Mouse (Mus musculus): ENCODE data around the gene Tfcp2. TPM values are rescaled to one million over a fixed set of nuclear protein-coding genes. Genes with fewer than 3 reads are reported as not detected.

Gene Tfcp2
- polyA plus RNA-seq, 1 experiment from 2014 or later: 17.4 TPM

DNA sequence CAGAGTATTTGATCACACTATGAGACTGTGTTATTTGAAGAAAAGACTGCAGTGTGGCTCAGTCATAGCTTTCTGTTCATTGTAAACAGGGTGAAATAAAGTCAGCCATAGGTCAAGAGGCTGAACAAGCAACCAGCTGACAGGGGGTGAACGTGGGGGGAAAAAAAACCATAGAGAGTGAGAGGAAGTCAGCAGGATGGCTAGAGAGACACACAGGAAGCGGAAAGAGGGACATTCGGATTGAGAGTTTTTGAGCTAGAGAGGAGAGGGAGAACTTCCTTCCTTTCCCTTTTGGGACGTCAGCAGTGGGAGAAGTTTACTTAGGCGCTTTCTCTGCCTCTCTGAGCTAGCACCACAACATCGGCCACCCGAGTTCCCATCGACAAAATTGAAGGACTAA is 38.6 kb upstream of the Tfcp2 start:
- Histone ChIP-seq H3K27me3 (replicated peaks; ENCODE audit: control insufficient read depth, insufficient read depth, low read length) (no peaks in the 10 kb centered on the region), H3K27ac (replicated peaks; ENCODE audit: low read depth, low read length) (no peak overlapping the region), H3K4me2 (ENCODE audit: low read depth, low read length) (no peak overlapping the region), H3K36me3 (ENCODE audit: control insufficient read depth, insufficient read depth, low read length) (peaks cover 30% of the 10 kb centered on the region), H3K4me1 (ENCODE audit: control insufficient read depth, insufficient read depth, low read length) (no peaks in the 10 kb centered on the region), H3K4me3 (ENCODE audit: low read depth, low read length) (no peak overlapping the region), H3K9ac (ENCODE audit: low read depth, low read length) (no peak overlapping the region), H3K9me3 (ENCODE audit: control insufficient read depth, low read length) (no peaks in the 10 kb centered on the region)
- ATAC-seq (ENCODE audit: low read depth) (no peak), DNase-seq (ENCODE audit: low spot score) (no peak)
- 69% methylated on average over 8 of the region's 8 CpGs for WGBS

DNA sequence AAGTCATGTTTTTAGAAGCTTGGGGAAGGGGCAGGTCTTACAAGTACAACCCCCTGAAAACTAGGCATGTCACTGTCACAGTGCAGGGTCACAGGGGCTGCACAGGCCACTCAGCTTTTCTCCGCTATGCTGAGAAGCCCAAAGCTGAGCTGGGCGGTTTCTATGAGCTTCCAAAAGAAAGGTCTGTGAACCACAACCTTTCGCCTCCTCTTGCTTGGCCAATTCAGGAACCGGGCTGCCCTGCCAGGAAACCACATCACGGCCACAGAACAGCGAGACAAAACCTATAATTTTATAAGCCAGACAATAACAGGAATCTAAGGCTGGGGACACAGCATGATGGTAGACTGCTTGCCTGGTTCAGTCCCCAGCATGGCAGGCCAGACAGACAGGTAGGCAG is 36.5 kb upstream of the Tfcp2 start:
- WGBS: 81% methylated on average over 6 of the region's 6 CpGs

DNA sequence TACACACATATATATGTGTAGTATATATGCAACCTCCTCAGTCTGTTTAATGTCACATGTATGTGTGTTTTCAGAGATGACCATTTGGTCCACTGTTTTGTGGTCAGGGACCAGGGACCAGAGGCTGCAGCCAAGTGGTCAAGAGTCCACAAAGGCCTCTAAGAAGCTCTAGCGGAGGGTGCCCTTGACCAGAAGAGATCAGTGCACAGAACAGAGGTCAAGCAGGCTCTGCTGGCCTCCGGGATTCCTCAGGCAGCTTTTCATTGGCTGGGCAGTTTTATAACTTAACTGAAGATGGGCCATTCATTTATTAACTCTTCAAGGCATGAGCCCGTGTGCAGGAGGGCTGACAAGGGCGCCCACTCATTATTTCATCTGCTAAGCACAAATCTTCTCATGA is 35.4 kb upstream of the Tfcp2 start:
- H3K9ac ChIP-seq (ENCODE audit: low read depth, low read length): no peak overlapping the region
- H3K4me3 ChIP-seq (ENCODE audit: low read depth, low read length): no peak overlapping the region
- H3K27me3 ChIP-seq (replicated peaks; ENCODE audit: control insufficient read depth, insufficient read depth, low read length): no peaks in the 10 kb centered on the region
- DNase-seq (ENCODE audit: low spot score) (no peak), ATAC-seq (ENCODE audit: low read depth) (no peak)
- no peaks in the 10 kb centered on the region for H3K9me3 ChIP-seq (ENCODE audit: control insufficient read depth, low read length)
- no peak overlapping the region for H3K4me2 ChIP-seq (ENCODE audit: low read depth, low read length)
- H3K4me1 ChIP-seq (ENCODE audit: control insufficient read depth, insufficient read depth, low read length): no peaks in the 10 kb centered on the region
- peaks cover 41% of the 10 kb centered on the region for H3K36me3 ChIP-seq (ENCODE audit: control insufficient read depth, insufficient read depth, low read length)
- no peak overlapping the region for H3K27ac ChIP-seq (replicated peaks; ENCODE audit: low read depth, low read length)
- 73% methylated on average over 4 of the region's 4 CpGs for WGBS

More for the DNA sequence above, 36.5 kb upstream of the Tfcp2 start:
- Histone ChIP-seq H3K9ac (ENCODE audit: low read depth, low read length) (no peak overlapping the region), H3K27me3 (replicated peaks; ENCODE audit: control insufficient read depth, insufficient read depth, low read length) (no peaks in the 10 kb centered on the region), H3K9me3 (ENCODE audit: control insufficient read depth, low read length) (no peaks in the 10 kb centered on the region), H3K4me2 (ENCODE audit: low read depth, low read length) (no peak overlapping the region), H3K36me3 (ENCODE audit: control insufficient read depth, insufficient read depth, low read length) (peaks cover 32% of the 10 kb centered on the region), H3K4me3 (ENCODE audit: low read depth, low read length) (no peak overlapping the region), H3K27ac (replicated peaks; ENCODE audit: low read depth, low read length) (no peak overlapping the region), H3K4me1 (ENCODE audit: control insufficient read depth, insufficient read depth, low read length) (no peaks in the 10 kb centered on the region)
- ATAC-seq (ENCODE audit: low read depth): no peak
- no peak for DNase-seq (ENCODE audit: low spot score)

DNA sequence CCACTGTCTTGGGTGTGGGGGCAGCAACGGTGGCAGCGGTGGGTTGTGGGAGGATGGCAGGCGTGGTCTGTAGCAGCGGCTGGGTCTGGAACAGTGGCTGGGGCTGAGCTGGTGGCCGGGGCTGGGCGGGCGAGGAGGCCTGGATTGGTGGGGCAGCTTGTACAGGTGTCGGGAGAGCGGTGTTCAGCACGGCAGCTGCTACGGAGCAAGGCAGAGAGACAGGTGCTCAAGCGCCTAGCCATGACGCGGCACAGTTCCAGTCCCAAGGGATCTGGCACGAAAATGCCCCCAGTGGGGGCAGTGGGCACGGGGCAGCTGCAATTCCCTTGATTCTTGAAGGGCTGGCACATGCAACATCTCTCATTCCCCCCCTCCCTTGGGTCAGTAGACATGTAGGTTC is 34.1 kb upstream of the Tfcp2 start:
- Histone ChIP-seq H3K27ac (replicated peaks; ENCODE audit: low read depth, low read length) (no peak overlapping the region), H3K4me2 (ENCODE audit: low read depth, low read length) (no peak overlapping the region), H3K27me3 (replicated peaks; ENCODE audit: control insufficient read depth, insufficient read depth, low read length) (no peaks in the 10 kb centered on the region), H3K36me3 (ENCODE audit: control insufficient read depth, insufficient read depth, low read length) (peaks cover 43% of the 10 kb centered on the region), H3K9ac (ENCODE audit: low read depth, low read length) (no peak overlapping the region), H3K4me1 (ENCODE audit: control insufficient read depth, insufficient read depth, low read length) (no peaks in the 10 kb centered on the region), H3K9me3 (ENCODE audit: control insufficient read depth, low read length) (no peaks in the 10 kb centered on the region), H3K4me3 (ENCODE audit: low read depth, low read length) (no peak overlapping the region)
- no peak for DNase-seq (ENCODE audit: low spot score)
- WGBS: 88% methylated on average over 12 of the region's 16 CpGs
- no peak for ATAC-seq (ENCODE audit: low read depth)

DNA sequence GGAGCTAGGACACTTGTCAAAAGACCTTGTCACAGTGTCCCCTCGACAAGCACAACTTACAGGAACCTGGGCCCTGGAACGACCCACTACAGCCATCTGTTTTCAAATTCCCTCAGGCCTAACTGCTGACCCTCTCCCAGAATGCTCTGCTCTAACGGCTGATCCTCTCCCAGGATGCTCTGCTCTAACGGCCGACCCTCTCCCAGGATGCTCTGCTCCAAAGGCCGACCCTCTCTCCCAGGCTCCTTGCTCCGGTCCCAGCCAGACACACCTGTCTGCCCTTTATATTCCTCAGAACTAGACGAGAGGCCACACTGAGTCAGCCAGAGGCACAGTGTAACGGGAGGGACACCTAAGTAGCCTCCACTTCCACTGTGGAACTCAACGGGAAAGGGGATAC is 28.3 kb upstream of the Tfcp2 start:
- no peak for DNase-seq (ENCODE audit: low spot score)
- no peak for ATAC-seq (ENCODE audit: low read depth)
- Histone ChIP-seq H3K4me3 (ENCODE audit: low read depth, low read length) (no peak overlapping the region), H3K36me3 (ENCODE audit: control insufficient read depth, insufficient read depth, low read length) (peaks cover 26% of the 10 kb centered on the region; the same call in 1 of the 2 replicates), H3K4me1 (ENCODE audit: control insufficient read depth, insufficient read depth, low read length) (no peaks in the 10 kb centered on the region), H3K4me2 (ENCODE audit: low read depth, low read length) (no peak overlapping the region), H3K9ac (ENCODE audit: low read depth, low read length) (no peak overlapping the region), H3K27me3 (replicated peaks; ENCODE audit: control insufficient read depth, insufficient read depth, low read length) (no peaks in the 10 kb centered on the region), H3K27ac (replicated peaks; ENCODE audit: low read depth, low read length) (no peak overlapping the region), H3K9me3 (ENCODE audit: control insufficient read depth, low read length) (no peaks in the 10 kb centered on the region)
- WGBS: 90% methylated on average over 10 of the region's 10 CpGs

DNA sequence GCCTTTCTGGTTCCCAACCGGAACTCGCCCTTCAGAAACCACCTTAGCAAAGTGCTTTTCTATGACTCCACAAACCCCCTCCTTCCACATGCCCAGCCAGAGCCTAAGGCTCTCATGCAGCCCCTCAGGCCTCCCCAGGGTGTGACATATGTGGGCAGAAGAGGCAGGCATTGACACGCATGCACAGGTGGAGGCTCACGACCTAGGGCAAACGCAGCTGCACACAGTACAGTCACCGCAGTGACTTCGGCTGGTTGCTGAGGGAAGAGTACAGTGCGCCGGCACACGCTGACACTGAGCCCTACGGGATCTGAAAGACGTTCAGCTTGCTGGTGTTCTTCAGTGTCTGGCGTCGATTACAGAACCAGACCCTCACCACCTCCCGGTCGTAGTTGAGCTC is 26.2 kb upstream of the Tfcp2 start:
- peaks cover 23% of the 10 kb centered on the region; the same call in 1 of the 2 replicates for H3K36me3 ChIP-seq (ENCODE audit: control insufficient read depth, insufficient read depth, low read length)
- H3K4me2 ChIP-seq (ENCODE audit: low read depth, low read length): no peak overlapping the region
- WGBS: 70% methylated on average over 15 of the region's 16 CpGs
- H3K27ac ChIP-seq (replicated peaks; ENCODE audit: low read depth, low read length): no peak overlapping the region
- DNase-seq (ENCODE audit: low spot score) (peak; percentile 37), ATAC-seq (ENCODE audit: low read depth) (no peak)
- no peak overlapping the region for H3K9ac ChIP-seq (ENCODE audit: low read depth, low read length)
- H3K9me3 ChIP-seq (ENCODE audit: control insufficient read depth, low read length): no peaks in the 10 kb centered on the region
- H3K4me1 ChIP-seq (ENCODE audit: control insufficient read depth, insufficient read depth, low read length): peaks cover 9% of the 10 kb centered on the region
- H3K27me3 ChIP-seq (replicated peaks; ENCODE audit: control insufficient read depth, insufficient read depth, low read length): no peaks in the 10 kb centered on the region
- H3K4me3 ChIP-seq (ENCODE audit: low read depth, low read length): no peak overlapping the region

DNA sequence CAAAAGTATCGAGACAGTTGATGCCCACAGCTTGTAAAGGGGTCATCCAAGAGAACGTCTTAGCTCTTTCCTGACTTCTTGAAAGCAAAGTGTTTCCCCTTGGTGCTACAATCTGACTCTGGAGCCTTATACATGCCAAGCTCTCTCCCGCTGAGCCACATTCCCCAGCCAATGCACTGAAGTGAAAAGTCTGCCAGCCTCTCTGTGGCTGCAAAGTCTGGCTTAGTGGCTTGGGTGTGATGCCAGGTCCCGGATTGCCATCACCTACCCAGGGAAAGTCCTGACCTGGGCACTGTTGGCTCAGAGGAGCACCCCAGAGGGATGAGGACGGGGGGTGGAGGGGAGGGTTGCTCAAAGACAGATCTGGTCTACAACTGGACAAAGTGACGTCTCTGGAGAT is 25.0 kb upstream of the Tfcp2 start:
- Histone ChIP-seq H3K36me3 (ENCODE audit: control insufficient read depth, insufficient read depth, low read length) (peaks cover 17% of the 10 kb centered on the region; the same call in 1 of the 2 replicates), H3K9me3 (ENCODE audit: control insufficient read depth, low read length) (no peaks in the 10 kb centered on the region), H3K4me1 (ENCODE audit: control insufficient read depth, insufficient read depth, low read length) (peaks cover 9% of the 10 kb centered on the region), H3K27me3 (replicated peaks; ENCODE audit: control insufficient read depth, insufficient read depth, low read length) (no peaks in the 10 kb centered on the region), H3K4me2 (ENCODE audit: low read depth, low read length) (no peak overlapping the region), H3K9ac (ENCODE audit: low read depth, low read length) (no peak overlapping the region), H3K27ac (replicated peaks; ENCODE audit: low read depth, low read length) (no peak overlapping the region), H3K4me3 (ENCODE audit: low read depth, low read length) (no peak overlapping the region)
- DNase-seq (ENCODE audit: low spot score) (no peak), ATAC-seq (ENCODE audit: low read depth) (no peak)
- 83% methylated on average over 6 of the region's 6 CpGs for WGBS

DNA sequence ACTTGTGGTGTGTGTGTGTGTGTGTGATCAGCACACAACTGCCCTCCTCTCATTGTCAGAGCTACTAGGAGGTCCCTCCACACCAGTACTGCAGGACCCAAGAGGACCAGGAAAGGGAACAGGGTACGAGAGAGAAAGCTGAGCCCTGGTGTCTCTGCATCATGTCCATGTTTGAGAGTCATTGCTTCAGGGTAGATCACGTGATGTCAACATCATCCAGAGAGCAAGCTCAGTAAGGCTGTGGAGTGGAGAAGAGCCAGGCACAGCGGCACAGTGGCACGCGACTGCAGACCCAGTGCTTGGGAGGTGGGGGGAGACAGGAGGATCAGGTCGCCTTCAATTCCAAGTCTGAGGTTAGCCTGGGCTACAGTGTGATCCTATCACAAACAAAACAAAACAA is 24.6 kb upstream of the Tfcp2 start:
- Histone ChIP-seq H3K36me3 (ENCODE audit: control insufficient read depth, insufficient read depth, low read length) (peaks cover 17% of the 10 kb centered on the region; the same call in 1 of the 2 replicates), H3K9me3 (ENCODE audit: control insufficient read depth, low read length) (no peaks in the 10 kb centered on the region), H3K27ac (replicated peaks; ENCODE audit: low read depth, low read length) (no peak overlapping the region), H3K4me2 (ENCODE audit: low read depth, low read length) (no peak overlapping the region), H3K4me1 (ENCODE audit: control insufficient read depth, insufficient read depth, low read length) (peaks cover 9% of the 10 kb centered on the region), H3K9ac (ENCODE audit: low read depth, low read length) (no peak overlapping the region), H3K27me3 (replicated peaks; ENCODE audit: control insufficient read depth, insufficient read depth, low read length) (no peaks in the 10 kb centered on the region), H3K4me3 (ENCODE audit: low read depth, low read length) (no peak overlapping the region)
- ATAC-seq (ENCODE audit: low read depth) (no peak), DNase-seq (ENCODE audit: low spot score) (no peak)
- 84% methylated on average over 6 of the region's 6 CpGs for WGBS

DNA sequence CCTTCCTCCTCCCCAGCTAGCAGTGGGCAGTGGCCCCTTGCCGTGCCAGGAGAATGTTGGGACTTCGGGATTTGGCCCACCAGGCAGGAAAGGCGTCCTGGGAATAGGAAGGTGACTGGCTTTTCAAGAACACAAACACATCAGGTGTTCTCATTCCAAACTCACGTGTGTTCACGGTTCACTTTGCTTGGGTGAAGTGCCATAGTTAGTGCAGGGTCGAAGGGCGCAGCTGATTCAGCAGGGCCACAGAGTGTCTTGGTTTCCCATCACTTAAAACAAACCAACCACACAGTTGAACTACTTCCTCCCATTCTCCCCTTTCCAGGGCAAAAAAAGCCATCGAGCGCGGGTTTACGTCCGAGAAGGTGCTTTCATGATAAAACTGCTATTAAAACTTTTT is 23.6 kb upstream of the Tfcp2 start:
- H3K4me2 ChIP-seq (ENCODE audit: low read depth, low read length): no peak overlapping the region
- peaks cover 9% of the 10 kb centered on the region for H3K4me1 ChIP-seq (ENCODE audit: control insufficient read depth, insufficient read depth, low read length)
- H3K9me3 ChIP-seq (ENCODE audit: control insufficient read depth, low read length): no peaks in the 10 kb centered on the region
- H3K9ac ChIP-seq (ENCODE audit: low read depth, low read length): no peak overlapping the region
- H3K4me3 ChIP-seq (ENCODE audit: low read depth, low read length): no peak overlapping the region
- DNase-seq (ENCODE audit: low spot score): no peak
- H3K27me3 ChIP-seq (replicated peaks; ENCODE audit: control insufficient read depth, insufficient read depth, low read length): no peaks in the 10 kb centered on the region
- no peak for ATAC-seq (ENCODE audit: low read depth)
- peaks cover 9% of the 10 kb centered on the region; the same call in 1 of the 2 replicates for H3K36me3 ChIP-seq (ENCODE audit: control insufficient read depth, insufficient read depth, low read length)
- H3K27ac ChIP-seq (replicated peaks; ENCODE audit: low read depth, low read length): no peak overlapping the region
- 86% methylated on average over 12 of the region's 12 CpGs for WGBS

Data from embryonic facial prominence, embryonic 14.5 days (tissue).